Mouse (Mus musculus) retina, embryonic 14.5 days (tissue): ENCODE data around the gene Slc30a10.

Experiments used
- DNase-seq: peaks from one replicate; pipeline ENCODE4 v3.0.0-alpha.2; 2015; ENCODE audit warnings: low spot score

Slc30a10 gene

GRCm38 (mm10) chr1:185462889-185463288 is 8.2 kb downstream of the Slc30a10 start:
- DNase-seq = no peak

- no peak for DNase-seq
These were observed 14.9 kb downstream of the Slc30a10 start for GRCm38 (mm10) chr1:185469551-185470021.

GRCm38 (mm10) chr1:185472025-185472720 is 17.5 kb downstream of the Slc30a10 start:
- DNase-seq = no peak

GRCm38 (mm10) chr1:185472730-185473129 is 18.1 kb downstream of the Slc30a10 start:
- DNase-seq = no peak

- no peak for DNase-seq
These were observed 18.8 kb downstream of the Slc30a10 start for GRCm38 (mm10) chr1:185473437-185473836.

GRCm38 (mm10) chr1:185479861-185480260 is 25.2 kb downstream of the Slc30a10 start:
- no peak for DNase-seq

GRCm38 (mm10) chr1:185482001-185482761 is 27.5 kb downstream of the Slc30a10 start:
- DNase-seq = peak; percentile 66

GRCm38 (mm10) chr1:185482762-185483161 is 28.1 kb downstream of the Slc30a10 start:
- peak; percentile 8 for DNase-seq

- DNase-seq = no peak
These were observed 28.9 kb downstream of the Slc30a10 start for GRCm38 (mm10) chr1:185483356-185484057.

- no peak for DNase-seq
These were observed 29.6 kb downstream of the Slc30a10 start for GRCm38 (mm10) chr1:185484281-185484680.

GRCm38 (mm10) chr1:185489893-185490292 is 35.2 kb downstream of the Slc30a10 start:
- no peak for DNase-seq

GRCm38 (mm10) chr1:185490603-185491002 is 36.0 kb downstream of the Slc30a10 start:
- DNase-seq = no peak

- DNase-seq = no peak
These were observed 38.9 kb downstream of the Slc30a10 start for GRCm38 (mm10) chr1:185493439-185494034.

GRCm38 (mm10) chr1:185496791-185497460 is 42.3 kb downstream of the Slc30a10 start:
- DNase-seq = no peak

- no peak for DNase-seq
These were observed 46.0 kb downstream of the Slc30a10 start for GRCm38 (mm10) chr1:185500602-185501001.

GRCm38 (mm10) chr1:185501801-185502340 is 47.2 kb downstream of the Slc30a10 start:
- peak; percentile 80 for DNase-seq

- no peak for DNase-seq
These were observed 47.9 kb downstream of the Slc30a10 start for GRCm38 (mm10) chr1:185502550-185502949.

- no peak for DNase-seq
These were observed 54.4 kb downstream of the Slc30a10 start for GRCm38 (mm10) chr1:185509042-185509441.

GRCm38 (mm10) chr1:185511306-185511705 is 56.7 kb downstream of the Slc30a10 start:
- no peak for DNase-seq

GRCm38 (mm10) chr1:185515526-185515979 is 60.9 kb downstream of the Slc30a10 start:
- DNase-seq = peak; percentile 8

- peak; percentile 10 for DNase-seq
These were observed 61.4 kb downstream of the Slc30a10 start for GRCm38 (mm10) chr1:185516041-185516440.
